Mouse (Mus musculus) Muller cell, postnatal 12 days (primary cell): ENCODE measurements at regions not wholly inside any gene's neighbourhood (a gene's known extent, or its start where the extent isn't known, plus 50 kb on each side); places are given as distances from the start of the nearest gene placed in this dataset.

Source experiments
- DNase-seq: peaks from one replicate; pipeline ENCODE4 v3.0.0-alpha.2; 2015; ENCODE audit errors: inconsistent ontology term

DNA sequence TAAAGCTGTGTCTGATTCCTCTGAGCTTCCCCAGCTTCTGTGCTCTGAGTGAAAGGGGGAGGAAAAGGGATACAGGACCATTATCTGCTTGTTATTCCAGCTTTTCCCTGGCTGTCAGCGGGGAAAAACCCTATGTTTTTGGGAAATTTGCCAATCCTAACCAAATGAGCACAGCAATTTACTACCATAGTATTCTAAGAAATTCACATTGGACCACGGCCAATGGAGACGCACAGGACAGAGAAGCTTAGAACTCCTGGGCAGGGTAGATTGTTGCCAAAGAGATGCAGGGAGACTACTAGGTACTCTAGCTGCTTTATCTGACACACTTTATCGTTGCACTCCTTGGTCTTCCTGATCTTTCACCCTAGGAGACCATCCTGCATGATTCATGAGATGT is 303.2 kb downstream of the Olfm3 start:
- DNase-seq, result no peak

DNA sequence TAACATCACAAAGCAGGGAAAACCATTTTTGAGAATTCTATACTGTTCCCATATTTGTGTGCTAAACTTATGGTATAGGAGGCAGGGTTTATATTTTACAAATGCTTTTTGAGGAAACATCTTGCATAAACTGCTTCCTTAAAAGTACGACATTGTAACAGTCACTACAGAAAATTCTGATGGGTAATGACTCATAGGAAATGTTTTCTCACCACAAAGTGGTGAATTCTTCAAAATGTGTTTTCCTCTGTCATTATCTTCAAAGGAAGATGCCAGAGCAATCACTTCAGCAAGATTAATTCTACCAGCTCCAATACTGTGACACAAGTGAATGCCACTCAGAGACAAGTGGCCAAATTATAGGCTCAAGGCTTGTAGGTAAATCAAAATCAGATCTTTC is 308.0 kb downstream of the Olfm3 start:
- peak; percentile 74 for DNase-seq

DNA sequence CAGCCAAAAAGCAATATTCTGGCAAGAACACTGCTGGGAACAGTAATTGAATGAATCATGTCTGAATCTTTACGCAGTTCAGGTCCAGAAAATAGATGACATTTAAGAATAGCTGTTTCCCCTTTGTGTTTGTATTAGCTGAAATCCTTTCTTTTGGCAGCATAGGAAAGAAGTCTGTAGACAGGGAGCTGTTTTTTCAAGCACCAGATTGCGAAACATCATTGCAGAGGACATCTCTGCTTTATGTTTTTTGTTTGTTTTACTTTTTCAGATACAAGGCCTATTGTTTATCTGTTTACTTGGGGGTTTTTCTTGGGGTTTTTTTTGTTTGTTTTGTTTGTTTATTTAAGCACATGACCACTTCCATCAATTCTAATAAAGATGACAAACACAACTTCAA is 309.6 kb downstream of the Olfm3 start:
- DNase-seq, result peak; percentile 74

DNA sequence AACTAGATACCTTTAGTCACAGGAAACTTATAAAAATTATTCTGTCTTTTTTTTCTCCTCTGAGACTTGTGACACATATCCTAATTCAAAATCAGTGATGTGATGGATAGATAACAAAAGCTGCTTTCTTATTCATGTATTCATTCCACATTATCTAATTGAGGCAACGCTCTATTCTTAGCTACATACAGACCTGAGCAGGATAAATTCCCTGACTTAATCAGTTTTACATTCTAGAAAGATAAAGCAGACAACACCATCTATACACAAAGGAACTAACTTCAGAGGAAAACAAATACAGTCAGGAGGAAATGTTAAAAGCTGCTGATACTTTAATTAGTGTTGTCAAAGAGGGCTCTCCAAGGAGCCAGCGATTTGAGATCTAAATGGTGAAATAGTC is 336.6 kb downstream of the Olfm3 start:
- DNase-seq, result no peak

DNA sequence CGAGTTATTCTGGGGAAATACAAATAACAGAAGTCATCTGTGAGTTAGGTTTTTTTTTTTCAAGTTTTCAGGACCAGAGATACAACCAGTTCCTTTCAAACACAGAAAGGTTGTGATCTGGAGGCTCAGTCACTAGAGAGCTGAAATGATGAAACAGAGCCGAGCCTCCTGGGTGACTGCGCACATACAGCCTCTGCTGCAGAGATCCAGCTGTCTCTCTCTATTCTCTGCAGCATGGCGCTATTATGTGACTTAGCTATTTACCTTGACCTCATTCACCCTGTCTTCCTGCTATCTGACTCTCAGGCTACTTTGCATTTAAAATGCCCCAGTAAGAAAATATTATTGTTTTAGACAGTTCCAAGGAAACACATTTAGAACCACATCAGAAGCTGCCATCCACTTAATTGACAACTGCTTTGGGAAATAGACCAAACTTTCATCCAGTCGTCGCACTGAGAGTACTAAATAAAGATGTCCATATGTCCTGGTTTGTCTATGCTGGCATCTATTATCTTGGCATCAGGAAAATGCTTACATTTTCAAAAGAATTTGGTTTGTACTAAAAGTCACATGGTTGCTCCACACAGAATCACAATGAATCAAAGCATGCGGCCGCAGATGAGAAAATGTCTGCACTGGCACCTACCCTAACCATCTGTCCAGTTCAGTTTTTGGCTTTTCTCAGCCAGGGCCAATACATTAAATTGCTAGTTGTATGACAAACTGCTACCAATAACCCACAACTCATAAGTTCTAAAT is 348.9 kb downstream of the Olfm3 start:
- no peak for DNase-seq

DNA sequence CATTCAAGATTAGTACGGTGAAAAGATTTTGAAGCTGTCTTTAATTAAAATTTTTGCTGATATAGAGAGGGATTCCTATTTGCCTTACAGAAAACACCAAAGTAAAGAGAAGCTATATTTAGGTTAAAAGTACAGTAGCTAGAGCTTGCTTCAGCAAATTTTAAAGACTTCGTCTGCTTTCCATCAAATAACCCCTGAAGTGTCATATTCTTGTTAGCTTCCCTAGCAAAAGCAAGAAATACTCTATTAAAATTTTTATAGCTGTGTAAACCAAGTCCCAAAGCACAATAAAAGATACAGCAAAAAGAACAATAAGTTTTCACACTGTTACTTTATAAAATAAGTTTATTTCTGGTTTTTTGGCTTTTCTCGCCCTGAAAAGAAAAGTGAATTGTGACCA is 372.3 kb downstream of the Olfm3 start:
- no peak for DNase-seq

DNA sequence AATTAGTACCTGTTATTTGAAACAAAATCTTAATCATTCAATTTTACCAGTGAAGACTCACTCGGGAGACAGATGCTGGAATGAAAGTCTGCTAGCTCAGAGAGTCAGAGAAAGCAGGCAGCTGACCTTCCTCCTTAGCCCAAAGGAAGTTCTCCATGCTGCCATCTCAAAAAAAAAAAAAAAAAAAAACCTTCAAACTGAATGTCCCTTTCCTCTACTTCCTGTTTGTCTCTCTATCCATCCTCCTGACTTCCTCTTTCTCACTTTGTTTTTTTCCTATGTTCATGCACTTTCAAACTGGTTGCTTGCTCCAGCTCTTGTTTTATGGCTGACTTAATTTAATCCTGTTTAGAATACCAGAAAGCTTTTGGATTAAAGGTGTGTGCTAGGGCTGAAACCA is 377.4 kb downstream of the Olfm3 start:
- DNase-seq, result no peak

DNA sequence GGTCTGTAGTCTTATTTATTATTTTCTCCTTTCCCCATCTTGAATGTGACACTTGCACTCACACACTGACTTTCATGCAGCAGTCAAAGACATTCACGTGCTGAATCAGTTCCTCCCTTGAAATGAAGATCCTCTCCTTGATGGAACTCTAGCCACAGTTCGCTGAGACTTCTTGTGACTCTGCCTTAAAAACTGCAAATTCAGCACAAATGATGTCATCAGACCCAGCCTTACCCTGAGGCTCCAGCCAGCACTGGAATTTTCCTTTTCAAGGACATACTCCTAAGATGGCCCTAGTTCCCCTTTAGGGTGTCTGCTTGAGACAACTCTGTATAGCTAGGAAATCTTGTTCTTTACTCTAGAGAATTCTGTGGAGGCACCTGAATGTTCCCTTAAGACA is 380.6 kb downstream of the Olfm3 start:
- DNase-seq, result no peak
